Mouse (Mus musculus) neural tube, embryonic 14.5 days (tissue): Measurements from ENCODE around the gene Cdpf1. TPM values are rescaled to one million over a fixed set of nuclear protein-coding genes. Genes with fewer than 3 reads are reported as not detected.

ENCODE experiments used
- ATAC-seq: fragments of 200-750 bp; cut with Nextera tagmentation; 2 replicates; pipeline ENCODE4 v1.8.0; 2017; ENCODE audit warnings: low read depth, mild to moderate bottlenecking, moderate TSS enrichment, moderate library complexity
- H3K27ac ChIP-seq: fragments of 300-500 bp; sonication (generic); 2 replicates; pipeline ENCODE4 v1.5.1; 2014; ENCODE audit warnings: low read depth, mild to moderate bottlenecking, control low read depth, low read length, moderate library complexity, mixed read lengths
- H3K27me3 ChIP-seq: fragments of 300-500 bp; sonication (generic); 2 replicates; pipeline ENCODE4 v1.6.1; 2014; ENCODE audit warnings: low read length; ENCODE audit not compliant: control insufficient read depth, insufficient read depth
- H3K36me3 ChIP-seq: fragments of 300-500 bp; sonication (generic); 2 replicates; pipeline ENCODE4 v1.6.1; 2014; ENCODE audit warnings: low read length, mixed read lengths; ENCODE audit not compliant: control insufficient read depth, insufficient read depth
- H3K4me1 ChIP-seq: fragments of 300-500 bp; sonication (generic); 2 replicates; pipeline ENCODE4 v1.6.1; 2014; ENCODE audit warnings: low read length; ENCODE audit not compliant: control insufficient read depth, insufficient read depth
- H3K4me2 ChIP-seq: fragments of 300-500 bp; sonication (generic); 2 replicates; pipeline ENCODE4 v1.6.1; 2014; ENCODE audit warnings: mild to moderate bottlenecking, low read depth, low read length, control low read depth
- H3K4me3 ChIP-seq: fragments of 300-500 bp; sonication (generic); 2 replicates; pipeline ENCODE4 v1.5.1; 2014; ENCODE audit warnings: low read depth, low read length, control low read depth, mixed read lengths
- H3K9ac ChIP-seq: fragments of 300-500 bp; sonication (generic); replicated peaks from 2 replicates; pipeline ENCODE4 v1.6.1; 2014; ENCODE audit warnings: low read depth, mild to moderate bottlenecking, control low read depth, low read length, mixed read lengths
- H3K9me3 ChIP-seq: fragments of 300-500 bp; sonication (generic); 2 replicates; pipeline ENCODE4 v1.6.1; 2016; ENCODE audit warnings: low read length; ENCODE audit not compliant: control insufficient read depth
- WGBS: fragments of 180-500 bp; shearing (Covaris S2); extraction: QIAGEN DNeasy Blood & Tissue Kit; methylation state at CpG from one replicate; pipeline ENCODE4 v1.1.7; 2014; 5-methylcytosine and 5-hydroxymethylcytosine counted together
- polyA plus RNA-seq: library from polyadenylated mRNA; unstranded; fragments of >200 nt; fragmentation: Nextera tagmentation; extraction: Ambion mirVana; gene quantifications from 2 replicates; pipeline ENCODE4 v1.2.1, GENCODE M21; 2014

Gene Cdpf1
- polyA plus RNA-seq, 1 experiment from 2014 or later, result 19.2 TPM

- no peaks in the 10 kb centered on the region for H3K36me3 ChIP-seq
- peak overlapping the region; percentile 77 for H3K9ac ChIP-seq
- H3K4me2 ChIP-seq, result peak overlapping the region; percentile 59
- peaks cover 4% of the 10 kb centered on the region; the same call in 1 of the 2 replicates for H3K4me1 ChIP-seq
- ATAC-seq, result peak; percentile 90
- 4% methylated on average over 36 of the region's 36 CpGs for WGBS
- H3K4me3 ChIP-seq, result peak overlapping the region; percentile 68
- no peaks in the 10 kb centered on the region for H3K9me3 ChIP-seq
- H3K27me3 ChIP-seq, result no peaks in the 10 kb centered on the region
- H3K27ac ChIP-seq, result peak overlapping the region; percentile 88
Measured at GRCm38 (mm10) chr15:85810806-85811521, 533 bp downstream of the Cdpf1 start.

- Histone ChIP-seq H3K4me3 (peak overlapping the region; percentile 68; the same call in 1 of the 2 replicates), H3K4me2 (peak overlapping the region; percentile 59; the same call in 1 of the 2 replicates), H3K27ac (no peak overlapping the region), H3K9ac (peak overlapping the region; percentile 77; the same call in 1 of the 2 replicates), H3K4me1 (peaks cover 4% of the 10 kb centered on the region; the same call in 1 of the 2 replicates), H3K27me3 (no peaks in the 10 kb centered on the region), H3K36me3 (no peaks in the 10 kb centered on the region), H3K9me3 (no peaks in the 10 kb centered on the region)
- WGBS, result 82% methylated on average over 5 of the region's 5 CpGs
- no peak for ATAC-seq
Measured at GRCm38 (mm10) chr15:85810462-85810805, 1.1 kb downstream of the Cdpf1 start.

- H3K4me3 ChIP-seq, result no peak overlapping the region
- H3K27me3 ChIP-seq, result no peaks in the 10 kb centered on the region
- no peaks in the 10 kb centered on the region for H3K9me3 ChIP-seq
- H3K4me1 ChIP-seq, result peaks cover 4% of the 10 kb centered on the region; the same call in 1 of the 2 replicates
- H3K36me3 ChIP-seq, result no peaks in the 10 kb centered on the region
- H3K27ac ChIP-seq, result no peak overlapping the region
- no peak overlapping the region for H3K4me2 ChIP-seq
- H3K9ac ChIP-seq, result no peak overlapping the region
- WGBS, result 91% methylated on average over 12 of the region's 12 CpGs
- ATAC-seq, result no peak
Measured at GRCm38 (mm10) chr15:85809091-85809490, 2.4 kb downstream of the Cdpf1 start.

GRCm38 (mm10) chr15:85808434-85808833, 3.1 kb downstream of the Cdpf1 start:
- no peaks in the 10 kb centered on the region for H3K9me3 ChIP-seq
- no peak overlapping the region for H3K9ac ChIP-seq
- no peaks in the 10 kb centered on the region for H3K36me3 ChIP-seq
- ATAC-seq, result no peak
- WGBS, result 54% methylated on average over 8 of the region's 8 CpGs
- H3K27ac ChIP-seq, result no peak overlapping the region
- H3K27me3 ChIP-seq, result no peaks in the 10 kb centered on the region
- peaks cover 4% of the 10 kb centered on the region; the same call in 1 of the 2 replicates for H3K4me1 ChIP-seq
- H3K4me3 ChIP-seq, result no peak overlapping the region
- H3K4me2 ChIP-seq, result no peak overlapping the region

GRCm38 (mm10) chr15:85808031-85808430, 3.5 kb downstream of the Cdpf1 start:
- Histone ChIP-seq H3K4me1 (peaks cover 4% of the 10 kb centered on the region; the same call in 1 of the 2 replicates), H3K4me2 (no peak overlapping the region), H3K27me3 (no peaks in the 10 kb centered on the region), H3K36me3 (no peaks in the 10 kb centered on the region), H3K27ac (no peak overlapping the region), H3K4me3 (no peak overlapping the region), H3K9me3 (no peaks in the 10 kb centered on the region), H3K9ac (no peak overlapping the region)
- ATAC-seq, result no peak
- 85% methylated on average over 6 of the region's 6 CpGs for WGBS

- H3K9ac ChIP-seq, result no peak overlapping the region
- 81% methylated on average over 4 of the region's 4 CpGs for WGBS
- H3K36me3 ChIP-seq, result no peaks in the 10 kb centered on the region
- H3K27ac ChIP-seq, result no peak overlapping the region
- peaks cover 4% of the 10 kb centered on the region; the same call in 1 of the 2 replicates for H3K4me1 ChIP-seq
- H3K4me3 ChIP-seq, result no peak overlapping the region
- no peaks in the 10 kb centered on the region for H3K27me3 ChIP-seq
- no peaks in the 10 kb centered on the region for H3K9me3 ChIP-seq
- H3K4me2 ChIP-seq, result no peak overlapping the region
- ATAC-seq, result no peak
Measured at GRCm38 (mm10) chr15:85807404-85807803, 4.1 kb downstream of the Cdpf1 start.

- Histone ChIP-seq H3K27me3 (no peaks in the 10 kb centered on the region), H3K4me2 (no peak overlapping the region), H3K4me3 (no peak overlapping the region), H3K36me3 (no peaks in the 10 kb centered on the region), H3K9ac (no peak overlapping the region), H3K27ac (no peak overlapping the region), H3K9me3 (no peaks in the 10 kb centered on the region), H3K4me1 (peaks cover 4% of the 10 kb centered on the region; the same call in 1 of the 2 replicates)
- no peak for ATAC-seq
- 84% methylated on average over 4 of the region's 4 CpGs for WGBS
Measured at GRCm38 (mm10) chr15:85806886-85807285, 4.6 kb downstream of the Cdpf1 start.

- ATAC-seq, result no peak
- H3K27me3 ChIP-seq, result no peaks in the 10 kb centered on the region; the same call in 1 of the 2 replicates
- H3K4me3 ChIP-seq, result no peak overlapping the region
- no peak overlapping the region for H3K4me2 ChIP-seq
- no peaks in the 10 kb centered on the region for H3K9me3 ChIP-seq
- H3K27ac ChIP-seq, result no peak overlapping the region
- 86% methylated on average over 2 of the region's 2 CpGs for WGBS
- no peaks in the 10 kb centered on the region for H3K36me3 ChIP-seq
- H3K4me1 ChIP-seq, result no peaks in the 10 kb centered on the region
- H3K9ac ChIP-seq, result no peak overlapping the region
Measured at GRCm38 (mm10) chr15:85802931-85803330, 8.6 kb downstream of the Cdpf1 start.

- 92% methylated on average over 8 of the region's 8 CpGs for WGBS
- no peak overlapping the region for H3K4me2 ChIP-seq
- H3K27ac ChIP-seq, result no peak overlapping the region
- H3K9me3 ChIP-seq, result no peaks in the 10 kb centered on the region
- no peaks in the 10 kb centered on the region; the same call in 1 of the 2 replicates for H3K27me3 ChIP-seq
- no peaks in the 10 kb centered on the region for H3K4me1 ChIP-seq
- ATAC-seq, result no peak
- H3K4me3 ChIP-seq, result no peak overlapping the region
- no peak overlapping the region for H3K9ac ChIP-seq
- H3K36me3 ChIP-seq, result no peaks in the 10 kb centered on the region
Measured at GRCm38 (mm10) chr15:85798676-85799075, 12.8 kb downstream of the Cdpf1 start.
